Mouse (Mus musculus): ENCODE measurements around the gene Acsf3. TPM values are rescaled to one million over a fixed set of nuclear protein-coding genes. Genes with fewer than 3 reads are reported as not detected.

Gene Acsf3
- polyA plus RNA-seq, 1 experiment from 2014 or later, result 17.3 TPM

DNA sequence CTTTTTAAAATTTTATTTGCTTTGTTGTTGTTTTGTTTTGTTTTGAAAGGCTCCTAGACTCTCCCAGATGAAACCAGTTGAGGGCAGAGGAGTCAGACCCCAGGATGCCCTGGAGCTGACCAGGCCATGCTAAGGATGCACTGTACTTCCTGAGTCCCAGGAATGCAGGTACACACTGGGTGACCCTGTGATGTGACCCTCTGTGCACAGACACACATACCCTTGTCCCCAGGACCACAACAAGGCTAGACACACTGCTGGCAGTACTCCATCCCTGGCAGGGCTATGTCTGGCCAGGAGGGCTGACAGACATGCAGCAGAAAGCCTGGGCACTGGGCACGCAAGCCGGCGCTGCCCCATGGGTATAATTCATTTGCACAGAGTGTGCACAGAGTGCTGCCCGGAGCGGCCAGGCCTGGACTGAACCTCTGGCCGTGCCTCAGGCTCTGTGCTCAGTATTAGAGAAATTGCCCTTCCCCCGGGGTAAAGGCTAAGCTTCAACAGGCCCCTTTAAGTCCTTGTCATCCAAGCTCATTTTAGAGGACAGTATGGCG, 8.6 kb upstream of the Acsf3 start:
- Histone ChIP-seq H3K27me3 (ENCODE audit: insufficient read depth, poor library complexity, severe bottlenecking) (peaks cover 39% of the 10 kb centered on the region), H3K36me3 (no peaks in the 10 kb centered on the region), H3K4me3 (no peak overlapping the region), H3K27ac (no peak overlapping the region), H3K9me3 (no peaks in the 10 kb centered on the region), H3K4me1 (peaks cover 23% of the 10 kb centered on the region)
- 68% methylated on average over 8 of the region's 8 CpGs for WGBS
- no peak for DNase-seq (ENCODE audit: low spot score)

DNA sequence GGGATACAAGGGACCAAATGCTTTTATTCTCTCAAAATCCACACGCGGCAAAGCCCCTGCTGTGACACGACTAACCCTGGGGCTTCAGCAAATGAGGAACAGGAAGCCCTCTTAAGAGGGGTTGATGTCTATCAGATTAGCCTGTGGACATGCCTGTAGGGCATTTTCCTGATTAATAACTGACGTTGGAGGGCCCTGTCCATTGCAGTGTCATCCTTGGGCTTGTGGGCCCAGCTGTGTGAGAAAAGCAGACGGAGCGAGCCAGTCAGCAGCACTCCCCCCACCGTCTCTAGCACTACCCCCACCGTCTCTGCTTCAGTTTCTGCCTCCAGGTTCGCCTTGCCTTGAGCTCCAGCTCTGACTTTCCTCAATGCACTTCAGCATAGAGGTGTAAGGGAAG, 8.1 kb upstream of the Acsf3 start:
- 48% methylated on average over 9 of the region's 9 CpGs for WGBS

GRCm38 (mm10) chr8:122769251-122770058, 5.8 kb upstream of the Acsf3 start:
- Histone ChIP-seq H3K4me1 (peaks cover 12% of the 10 kb centered on the region), H3K4me3 (no peak overlapping the region), H3K27ac (no peak overlapping the region), H3K9me3 (no peaks in the 10 kb centered on the region), H3K36me3 (no peaks in the 10 kb centered on the region), H3K27me3 (ENCODE audit: insufficient read depth, poor library complexity, severe bottlenecking) (peaks cover 43% of the 10 kb centered on the region)
- no peak for DNase-seq (ENCODE audit: low spot score)
- WGBS, result 52% methylated on average over 24 of the region's 24 CpGs

More for the DNA sequence above, 8.1 kb upstream of the Acsf3 start:
- H3K4me1 ChIP-seq, result peaks cover 23% of the 10 kb centered on the region
- H3K36me3 ChIP-seq, result no peaks in the 10 kb centered on the region
- H3K27ac ChIP-seq, result no peak overlapping the region
- no peak overlapping the region for H3K4me3 ChIP-seq
- peaks cover 37% of the 10 kb centered on the region for H3K27me3 ChIP-seq (ENCODE audit: insufficient read depth, poor library complexity, severe bottlenecking)
- no peaks in the 10 kb centered on the region for H3K9me3 ChIP-seq
- DNase-seq (ENCODE audit: low spot score), result no peak

- peaks cover 43% of the 10 kb centered on the region for H3K27me3 ChIP-seq (ENCODE audit: insufficient read depth, poor library complexity, severe bottlenecking)
- peaks cover 25% of the 10 kb centered on the region for H3K4me1 ChIP-seq
- WGBS, result 22% methylated on average over 10 of the region's 10 CpGs
These were observed 2.7 kb upstream of the Acsf3 start for GRCm38 (mm10) chr8:122772431-122773060.

GRCm38 (mm10) chr8:122777701-122778100, 2.4 kb downstream of the Acsf3 start:
- WGBS, result 83% methylated on average over 6 of the region's 6 CpGs
- peaks cover 20% of the 10 kb centered on the region for H3K4me1 ChIP-seq
- no peak overlapping the region for H3K4me3 ChIP-seq
- peaks cover 29% of the 10 kb centered on the region for H3K36me3 ChIP-seq
- no peak overlapping the region for H3K27ac ChIP-seq
- no peak for DNase-seq (ENCODE audit: low spot score)
- peaks cover 11% of the 10 kb centered on the region for H3K27me3 ChIP-seq (ENCODE audit: insufficient read depth, poor library complexity, severe bottlenecking)
- H3K9me3 ChIP-seq, result no peaks in the 10 kb centered on the region

More at GRCm38 (mm10) chr8:122772431-122773060, 2.7 kb upstream of the Acsf3 start:
- no peak overlapping the region for H3K4me3 ChIP-seq
- H3K27ac ChIP-seq, result no peak overlapping the region
- no peak for DNase-seq (ENCODE audit: low spot score)
- no peaks in the 10 kb centered on the region for H3K36me3 ChIP-seq
- H3K9me3 ChIP-seq, result no peaks in the 10 kb centered on the region

GRCm38 (mm10) chr8:122778703-122779239, 3.5 kb downstream of the Acsf3 start:
- Histone ChIP-seq H3K4me1 (peaks cover 20% of the 10 kb centered on the region), H3K27me3 (ENCODE audit: insufficient read depth, poor library complexity, severe bottlenecking) (peaks cover 8% of the 10 kb centered on the region; the same call in 1 of the 2 replicates), H3K4me3 (no peak overlapping the region), H3K27ac (no peak overlapping the region), H3K9me3 (no peaks in the 10 kb centered on the region), H3K36me3 (peaks cover 34% of the 10 kb centered on the region)
- DNase-seq (ENCODE audit: low spot score), result no peak
- 77% methylated on average over 3 of the region's 3 CpGs for WGBS

GRCm38 (mm10) chr8:122779255-122779654, 4.0 kb downstream of the Acsf3 start:
- Histone ChIP-seq H3K27ac (no peak overlapping the region), H3K27me3 (ENCODE audit: insufficient read depth, poor library complexity, severe bottlenecking) (peaks cover 8% of the 10 kb centered on the region; the same call in 1 of the 2 replicates), H3K36me3 (peaks cover 39% of the 10 kb centered on the region), H3K4me1 (peaks cover 20% of the 10 kb centered on the region), H3K9me3 (no peaks in the 10 kb centered on the region), H3K4me3 (no peak overlapping the region)
- DNase-seq (ENCODE audit: low spot score), result no peak
- WGBS, result 74% methylated on average over 9 of the region's 9 CpGs

DNA sequence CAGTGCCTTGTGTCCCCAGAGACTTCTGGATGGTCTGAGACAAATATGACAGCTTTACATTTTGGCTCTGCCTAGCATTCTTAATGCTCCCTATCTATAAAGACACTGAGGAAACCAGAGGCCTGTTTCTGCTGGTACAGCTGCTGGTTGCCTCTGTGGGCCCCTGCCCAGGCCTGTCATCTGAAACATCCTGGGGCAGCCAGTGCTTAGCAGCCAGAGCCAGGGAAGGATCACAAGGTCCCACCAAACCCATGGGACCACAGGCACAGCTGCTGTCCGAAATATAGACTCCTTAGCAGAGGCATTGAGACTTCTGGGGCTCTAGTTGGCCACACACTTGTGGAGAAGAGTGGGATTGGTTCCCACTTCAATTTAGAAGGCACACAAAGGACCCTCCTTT, 9.5 kb downstream of the Acsf3 start:
- no peak for DNase-seq (ENCODE audit: low spot score)
- Histone ChIP-seq H3K4me1 (0 out of 2 replicates have a peak, but pooled peaks cover 2% of the 10 kb centered on the region), H3K27me3 (ENCODE audit: insufficient read depth, poor library complexity, severe bottlenecking) (no peaks in the 10 kb centered on the region), H3K9me3 (no peaks in the 10 kb centered on the region), H3K4me3 (no peak overlapping the region), H3K27ac (0 out of 2 replicates have a peak overlapping the region, but pooled peaks have one; percentile 1), H3K36me3 (peaks cover 82% of the 10 kb centered on the region)
- 73% methylated on average over 1 of the region's 1 CpGs for WGBS

GRCm38 (mm10) chr8:122789796-122790195, 14.5 kb downstream of the Acsf3 start:
- WGBS, result 94% methylated on average over 5 of the region's 5 CpGs
- DNase-seq (ENCODE audit: low spot score), result no peak

GRCm38 (mm10) chr8:122793375-122794174, 18.3 kb downstream of the Acsf3 start:
- Histone ChIP-seq H3K4me3 (no peak overlapping the region), H3K4me1 (no peaks in the 10 kb centered on the region), H3K27ac (no peak overlapping the region), H3K36me3 (peaks cover 36% of the 10 kb centered on the region), H3K9me3 (no peaks in the 10 kb centered on the region), H3K27me3 (ENCODE audit: insufficient read depth, poor library complexity, severe bottlenecking) (no peaks in the 10 kb centered on the region)
- 87% methylated on average over 18 of the region's 18 CpGs for WGBS
- no peak for DNase-seq (ENCODE audit: low spot score)

More at GRCm38 (mm10) chr8:122789796-122790195, 14.5 kb downstream of the Acsf3 start:
- no peaks in the 10 kb centered on the region for H3K9me3 ChIP-seq
- H3K27me3 ChIP-seq (ENCODE audit: insufficient read depth, poor library complexity, severe bottlenecking), result no peaks in the 10 kb centered on the region
- no peak overlapping the region for H3K4me3 ChIP-seq
- no peak overlapping the region for H3K27ac ChIP-seq
- no peaks in the 10 kb centered on the region for H3K4me1 ChIP-seq
- peaks cover 60% of the 10 kb centered on the region for H3K36me3 ChIP-seq

GRCm38 (mm10) chr8:122794175-122794454, 18.8 kb downstream of the Acsf3 start:
- no peak for DNase-seq (ENCODE audit: low spot score)
- Histone ChIP-seq H3K4me1 (no peaks in the 10 kb centered on the region), H3K4me3 (no peak overlapping the region), H3K27ac (no peak overlapping the region), H3K9me3 (no peaks in the 10 kb centered on the region), H3K36me3 (peaks cover 31% of the 10 kb centered on the region), H3K27me3 (ENCODE audit: insufficient read depth, poor library complexity, severe bottlenecking) (no peaks in the 10 kb centered on the region)
- 80% methylated on average over 5 of the region's 5 CpGs for WGBS

- no peak overlapping the region for H3K4me3 ChIP-seq
- no peak overlapping the region for H3K27ac ChIP-seq
- peaks cover 10% of the 10 kb centered on the region; the same call in 1 of the 2 replicates for H3K4me1 ChIP-seq
- H3K27me3 ChIP-seq (ENCODE audit: insufficient read depth, poor library complexity, severe bottlenecking), result peaks cover 11% of the 10 kb centered on the region
- H3K36me3 ChIP-seq, result peaks cover 15% of the 10 kb centered on the region; the same call in 1 of the 2 replicates
- WGBS, result 41% methylated on average over 15 of the region's 15 CpGs
- no peak for DNase-seq (ENCODE audit: low spot score)
- H3K9me3 ChIP-seq, result no peaks in the 10 kb centered on the region
These were observed 28.8 kb downstream of the Acsf3 start for GRCm38 (mm10) chr8:122803906-122804761.
